Mouse (Mus musculus) thymus, postnatal 4 days (tissue): ENCODE measurements around the gene Syvn1.

Experiments used
- DNase-seq: peaks from one replicate; pipeline ENCODE4 v3.0.0; 2021

The Syvn1 gene

GRCm38 (mm10) chr19:6046294-6047153 is at the start of gene Syvn1:
Gene Syvn1, plus strand, starts transcription at chr19:6046576.
- DNase-seq: peak; percentile 91

GRCm38 (mm10) chr19:5998180-5998579 is 48.2 kb upstream of the Syvn1 start:
- DNase-seq: no peak

- no peak for DNase-seq
Observed at GRCm38 (mm10) chr19:5999969-6000368, 46.4 kb upstream of the Syvn1 start.

DNA sequence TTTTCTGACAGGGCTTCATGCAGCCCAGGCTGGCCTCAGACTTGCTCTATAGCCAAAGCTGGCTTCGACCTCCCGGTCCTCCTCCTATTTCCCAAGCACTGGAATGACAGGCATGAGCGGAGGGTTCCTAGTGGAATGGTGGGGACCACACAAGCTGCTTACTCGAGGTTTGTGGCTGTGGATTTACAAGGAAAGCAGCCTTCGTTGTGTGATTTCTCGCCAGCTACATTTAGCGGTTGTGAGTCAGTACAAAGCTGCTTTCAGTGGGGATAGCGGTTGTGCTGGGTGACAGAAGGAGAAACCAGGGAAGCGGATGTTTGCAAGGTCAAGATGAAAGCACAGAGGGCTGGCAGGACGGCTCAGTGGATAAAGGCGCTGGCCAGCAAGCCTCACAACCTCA is 40.8 kb upstream of the Syvn1 start:
- no peak for DNase-seq

DNA sequence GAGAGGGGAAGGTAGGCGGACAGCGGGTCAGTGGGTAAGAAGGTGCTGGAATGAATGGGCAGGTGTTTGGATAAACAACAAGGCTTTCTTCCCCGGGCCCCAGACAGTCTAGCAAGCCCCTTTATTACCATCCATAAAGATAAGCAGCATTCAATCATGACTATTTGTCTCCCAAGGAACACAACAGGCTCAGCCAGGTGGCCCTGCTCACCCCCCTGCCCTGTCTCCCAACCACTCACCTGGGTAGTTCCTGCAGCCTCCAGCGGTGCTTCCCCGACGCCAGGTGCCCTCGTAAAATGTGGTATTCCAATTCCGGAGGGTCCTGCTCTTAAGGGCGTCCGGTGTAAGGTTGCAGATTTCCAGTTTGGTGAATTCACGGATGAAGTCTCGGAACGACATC is 39.4 kb upstream of the Syvn1 start:
- DNase-seq: no peak

GRCm38 (mm10) chr19:6009137-6009536 is 37.2 kb upstream of the Syvn1 start:
- DNase-seq: no peak

DNA sequence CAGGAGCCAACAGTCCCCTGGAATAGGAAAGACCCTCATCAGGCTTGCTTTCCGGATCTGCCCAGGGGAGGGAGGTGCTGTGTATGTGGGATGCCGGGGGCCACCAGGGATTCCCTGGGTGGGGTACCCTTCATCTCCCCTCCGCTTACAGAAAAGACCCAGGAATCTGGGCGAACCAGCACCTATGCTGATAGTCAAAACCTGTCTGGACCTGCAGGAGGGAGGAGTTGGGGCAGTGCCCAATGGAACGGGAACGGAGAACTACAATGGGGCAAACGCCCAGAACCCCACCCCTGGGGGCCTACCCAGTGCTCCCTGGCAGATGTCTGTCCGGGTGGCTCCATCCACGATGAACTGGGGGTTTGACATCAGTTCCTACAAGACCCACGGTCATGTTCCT is 32.7 kb upstream of the Syvn1 start:
- no peak for DNase-seq

- peak; percentile 72 for DNase-seq
Observed at GRCm38 (mm10) chr19:6014991-6015510, 31.3 kb upstream of the Syvn1 start.

- DNase-seq: peak; percentile 92
Observed at GRCm38 (mm10) chr19:6015511-6016315, 30.7 kb upstream of the Syvn1 start, which contains the start of gene Capn1. Gene Capn1, minus strand, starts transcription at chr19:6015897.

GRCm38 (mm10) chr19:6016532-6016931 is 29.8 kb upstream of the Syvn1 start:
- peak; percentile 21 for DNase-seq

DNA sequence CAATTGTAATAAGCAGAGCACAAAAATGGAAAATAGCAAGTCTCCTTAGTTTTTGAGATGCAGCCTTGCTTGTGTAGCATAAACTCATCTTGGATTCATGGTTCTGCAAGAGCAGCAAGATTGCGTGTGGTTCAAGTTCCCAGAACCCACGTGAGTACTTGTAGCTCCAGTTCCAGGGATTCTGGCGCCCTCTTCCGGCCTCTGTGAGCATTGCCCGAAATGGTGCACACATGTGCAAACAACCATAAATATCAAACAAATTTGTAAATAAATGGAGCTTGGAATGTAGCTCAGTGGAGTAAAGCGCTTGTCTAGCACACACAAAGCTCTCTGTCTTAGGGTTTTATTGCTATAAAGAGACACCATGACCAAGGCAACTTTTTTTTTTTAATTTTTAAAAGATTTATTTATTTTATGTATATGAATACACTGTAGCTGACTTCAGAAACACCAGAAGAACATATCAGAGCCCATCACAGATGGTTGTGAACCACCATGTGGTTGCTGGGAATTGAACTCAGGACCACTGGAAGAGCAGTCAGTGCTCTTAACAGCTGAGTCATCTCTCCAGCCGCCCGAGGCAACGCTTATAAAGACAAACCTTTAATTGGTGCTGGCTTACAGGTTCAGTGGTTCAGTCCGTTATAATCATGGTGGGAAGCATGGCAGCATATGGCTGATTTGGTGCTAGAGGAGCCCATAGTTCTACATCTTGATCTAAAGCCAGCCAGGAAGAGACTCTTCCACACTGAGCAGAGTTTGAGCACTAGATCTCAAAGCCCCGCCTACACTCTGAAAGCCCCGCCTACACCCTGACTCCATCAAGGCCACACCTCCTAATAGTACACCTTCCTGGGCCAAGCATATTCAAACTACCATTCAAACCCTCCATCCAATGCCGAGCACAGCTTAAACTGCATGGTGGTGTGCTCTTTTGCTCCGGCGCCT is 28.0 kb upstream of the Syvn1 start:
- DNase-seq: peak; percentile 93

DNA sequence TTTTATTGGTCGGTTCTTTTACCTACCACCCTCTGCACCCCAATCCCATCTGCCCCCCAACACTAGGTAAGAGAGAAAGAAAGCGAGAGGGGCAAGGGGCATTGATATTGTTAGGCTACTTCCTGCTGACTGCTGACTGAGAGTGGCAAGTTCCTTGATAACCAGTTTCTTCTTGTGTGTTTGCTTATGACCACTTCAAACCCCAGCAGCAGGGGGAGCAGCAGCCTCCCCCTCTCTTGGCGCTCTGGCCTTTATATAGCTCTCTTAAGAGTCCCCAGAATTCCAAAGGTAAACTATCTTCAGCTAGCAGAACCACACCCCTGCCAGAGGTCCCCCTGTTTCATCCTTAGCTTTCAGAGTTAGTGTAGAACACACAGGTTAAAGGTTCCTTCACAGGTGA is 26.1 kb upstream of the Syvn1 start:
- DNase-seq: no peak

- DNase-seq: no peak
Observed at GRCm38 (mm10) chr19:6023059-6023458, 23.3 kb upstream of the Syvn1 start.

DNA sequence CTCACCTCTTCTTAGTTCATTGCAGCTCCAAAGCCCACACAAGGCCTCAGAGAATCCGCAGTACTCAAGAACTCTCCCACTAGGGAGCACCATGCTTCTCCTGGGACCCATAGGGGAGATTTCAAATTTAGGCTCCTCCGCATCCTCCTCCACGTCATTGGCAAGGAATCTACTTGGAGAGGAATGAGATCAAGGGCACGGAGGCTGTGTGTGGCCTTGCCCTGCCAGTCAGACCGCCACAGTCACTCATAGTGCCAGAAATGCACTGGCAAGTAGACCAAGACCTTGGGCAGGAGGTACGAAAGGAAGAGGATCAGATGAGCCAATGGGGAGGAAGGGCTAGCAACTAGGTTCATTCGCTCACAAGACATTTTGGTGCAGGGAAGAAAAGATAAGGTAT is 22.4 kb upstream of the Syvn1 start:
- no peak for DNase-seq

DNA sequence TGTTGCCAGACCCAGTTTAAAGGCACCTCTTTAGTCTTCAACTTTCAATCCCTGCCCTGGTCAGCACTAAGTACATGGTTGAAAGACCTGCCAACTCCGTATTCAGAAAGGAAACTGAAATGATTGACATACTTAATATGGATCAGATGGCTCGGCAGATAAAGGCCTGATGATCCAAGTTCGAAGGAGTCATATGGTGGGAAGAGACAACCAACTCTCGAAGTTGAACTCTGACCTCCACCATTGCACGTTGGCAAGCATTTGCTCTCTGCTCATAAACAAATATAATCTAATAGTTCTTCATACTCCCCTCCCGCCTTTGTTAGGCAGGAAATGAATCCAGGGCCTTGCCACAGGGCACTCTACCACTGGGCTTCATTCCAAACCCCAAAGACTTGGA is 17.4 kb upstream of the Syvn1 start:
- no peak for DNase-seq

- no peak for DNase-seq
Observed at GRCm38 (mm10) chr19:6029426-6029825, 16.9 kb upstream of the Syvn1 start.

DNA sequence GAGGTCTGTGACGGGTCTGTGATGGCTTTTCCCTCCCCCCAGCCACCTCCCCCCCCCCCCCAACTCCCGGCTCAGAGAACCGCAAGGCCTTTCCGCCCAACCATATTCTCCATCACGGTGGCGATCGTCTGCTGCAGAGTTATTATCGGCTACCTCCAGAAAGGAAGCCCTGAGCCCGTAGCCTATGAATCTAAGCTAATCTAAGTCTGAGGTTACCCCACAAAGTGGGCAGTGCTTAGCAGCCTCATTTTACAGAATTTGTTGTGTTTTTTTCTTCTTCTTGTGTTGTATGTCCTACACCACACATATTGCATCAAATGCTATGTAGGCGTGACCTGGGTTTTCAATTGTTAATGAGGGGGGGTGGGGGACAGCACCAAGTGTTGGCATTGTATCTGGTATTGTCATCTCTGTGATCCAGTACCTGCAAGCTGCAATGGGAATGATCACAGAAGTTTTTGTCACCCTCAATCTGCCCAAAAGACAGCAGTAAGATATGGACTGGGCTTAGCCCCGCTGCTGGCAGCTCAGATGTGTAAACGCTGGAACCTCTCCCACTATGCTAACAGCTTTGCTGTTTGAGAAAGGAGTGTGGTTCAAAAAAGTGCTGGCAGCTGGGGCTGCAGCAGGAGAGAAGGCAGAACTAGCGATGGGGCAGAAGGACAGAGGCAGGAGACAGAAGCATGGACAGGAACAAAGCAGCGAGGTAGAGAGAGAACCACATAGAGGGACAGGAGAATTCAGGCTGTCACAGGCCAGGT is 15.7 kb upstream of the Syvn1 start:
- DNase-seq: no peak

- no peak for DNase-seq
Observed at GRCm38 (mm10) chr19:6035966-6036585, 10.3 kb upstream of the Syvn1 start.

GRCm38 (mm10) chr19:6037695-6038094 is 8.7 kb upstream of the Syvn1 start:
- no peak for DNase-seq

DNA sequence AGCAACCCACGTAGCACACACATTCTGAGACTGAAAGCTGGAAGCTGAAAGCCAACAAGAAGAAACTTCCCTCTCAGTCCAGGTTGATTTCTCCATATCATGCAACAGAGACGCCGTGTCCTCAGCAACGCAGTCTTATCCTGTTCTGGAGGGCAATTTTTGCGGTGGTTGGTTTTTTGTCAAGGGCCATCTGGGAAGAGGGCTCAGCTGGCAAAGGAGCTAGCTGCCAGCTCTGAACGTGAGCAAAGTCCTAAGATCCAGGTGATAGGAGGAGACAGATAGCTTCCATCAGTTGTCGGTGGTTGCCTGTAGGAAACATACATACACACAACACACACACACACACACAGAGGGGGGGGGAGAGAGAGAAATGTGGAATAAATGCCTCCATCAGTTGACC is 8.1 kb upstream of the Syvn1 start:
- DNase-seq: no peak

- no peak for DNase-seq
Observed at GRCm38 (mm10) chr19:6040002-6040401, 6.4 kb upstream of the Syvn1 start.
